16 mouse cellular contexts compared by ENCODE assay signal in genomic region chr15:18900776-18901175, GRCm38 (mm10).
DNase-seq lines count a peak whose midpoint lies in the region; ATAC-seq and TF ChIP-seq lines count a peak whose summit lies in the region.
"Had no signal": no experiment of that assay in that cellular context is flagged by ENCODE, and none has a peak within 500 bp of the region (broad histone marks: within the 10 kb centered on the region; RNA-seq: fewer than 3 reads in every experiment).

No protein-coding gene starts in this region.

- no peaks in the 10 kb centered on the region for H3K4me1 ChIP-seq in forebrain, embryonic 14.5 days (ENCODE audit: control insufficient read depth, insufficient read depth, low read length)
- H3K4me1 ChIP-seq in forebrain, embryonic 15.5 days, result no peaks in the 10 kb centered on the region
- H3K4me1 ChIP-seq: embryonic facial prominence, embryonic 10.5 days; embryonic facial prominence, embryonic 12.5 days; forebrain, embryonic 13.5 days had no signal

- ATAC-seq in forebrain, embryonic 14.5 days, result no peak
- ATAC-seq in forebrain, embryonic 15.5 days (replicated peaks), result no peak
- ATAC-seq: forebrain, embryonic 13.5 days; forebrain, postnatal 0 days had no signal

- no peak overlapping the region for H3K4me2 ChIP-seq in forebrain, embryonic 14.5 days (ENCODE audit: low read length)
- H3K4me2 ChIP-seq in forebrain, embryonic 15.5 days (replicated peaks), result no peak overlapping the region
- H3K4me2 ChIP-seq: embryonic facial prominence, embryonic 12.5 days; forebrain, embryonic 13.5 days had no signal

- TF ChIP-seq CTCF in brain, embryonic 14.5 days (IDR thresholded peaks at IDR 0.05; ENCODE audit: borderline replicate concordance, extremely low read depth, insufficient read depth, insufficient read length), result no peak

- no peaks in the 10 kb centered on the region for H3K36me3 ChIP-seq in forebrain, embryonic 14.5 days (ENCODE audit: control insufficient read depth, insufficient read depth, low read length)
- H3K36me3 ChIP-seq in forebrain, embryonic 15.5 days, result no peaks in the 10 kb centered on the region
- H3K36me3 ChIP-seq: embryonic facial prominence, embryonic 10.5 days; embryonic facial prominence, embryonic 12.5 days had no signal

- no peak for TF ChIP-seq POLR2A in brain, embryonic 14.5 days (IDR thresholded peaks at IDR 0.05; ENCODE audit: borderline replicate concordance, extremely low read depth, insufficient read depth, insufficient read length, poor library complexity, severe bottlenecking)

- no peak overlapping the region for H3K27ac ChIP-seq in forebrain, embryonic 14.5 days (ENCODE audit: low read depth, low read length)
- H3K27ac ChIP-seq in forebrain, embryonic 15.5 days (replicated peaks), result no peak overlapping the region
- H3K27ac ChIP-seq: embryonic facial prominence, embryonic 10.5 days; embryonic facial prominence, embryonic 12.5 days; forebrain, embryonic 13.5 days had no signal

- H3K27me3 ChIP-seq in forebrain, embryonic 14.5 days (replicated peaks; ENCODE audit: control insufficient read depth, insufficient read depth, low read length), result no peaks in the 10 kb centered on the region
- H3K27me3 ChIP-seq in forebrain, embryonic 15.5 days, result no peaks in the 10 kb centered on the region
- H3K27me3 ChIP-seq: embryonic facial prominence, embryonic 12.5 days; forebrain, embryonic 13.5 days had no signal

- no peaks in the 10 kb centered on the region for H3K9me3 ChIP-seq in forebrain, embryonic 14.5 days (replicated peaks; ENCODE audit: control insufficient read depth, low read length)
- H3K9me3 ChIP-seq in forebrain, embryonic 15.5 days, result no peaks in the 10 kb centered on the region
- H3K9me3 ChIP-seq: embryonic facial prominence, embryonic 10.5 days; embryonic facial prominence, embryonic 12.5 days; forebrain, embryonic 13.5 days had no signal

- peak; percentile 9 for DNase-seq in forebrain, embryonic 14.5 days (ENCODE audit: low spot score)
- peak; percentile 36 for DNase-seq in layer of hippocampus, adult 9-10 months (ENCODE audit: low spot score)
- DNase-seq in layer of hippocampus, postnatal 10 days (ENCODE audit: low spot score in 2 of 2), result no peak
- peak; percentile 14 for DNase-seq in brain, embryonic 14.5 days (ENCODE audit: low read depth)
- no peak for DNase-seq in kidney, postnatal 36 days
- DNase-seq: adrenal gland, adult 2 months; adrenal gland, postnatal 10 days; adrenal gland, postnatal 25 days; cerebellum, adult 11-12 months; cerebellum, adult 8-10 months; cerebellum, postnatal 10 days; forebrain, postnatal 0 days had no signal

- no peak overlapping the region for H3K9ac ChIP-seq in forebrain, embryonic 14.5 days (ENCODE audit: low read length)
- no peak overlapping the region for H3K9ac ChIP-seq in forebrain, embryonic 15.5 days (replicated peaks)
- H3K9ac ChIP-seq: embryonic facial prominence, embryonic 12.5 days; forebrain, embryonic 13.5 days; forebrain, postnatal 0 days had no signal

- no peak overlapping the region for H3K4me3 ChIP-seq in forebrain, embryonic 14.5 days (ENCODE audit: low read depth, low read length)
- no peak overlapping the region for H3K4me3 ChIP-seq in forebrain, embryonic 15.5 days
- H3K4me3 ChIP-seq: embryonic facial prominence, embryonic 10.5 days; embryonic facial prominence, embryonic 12.5 days; forebrain, embryonic 13.5 days had no signal

Comparison
In these comparisons a context has a peak if more than half of its experiments do, and no peak if none do; other contexts are left out.
1. DNase-seq: peak in forebrain, embryonic 14.5 days (single experiment), layer of hippocampus, adult 9-10 months (single experiment) and brain, embryonic 14.5 days (single experiment); none in layer of hippocampus, postnatal 10 days (0 of 2) and kidney, postnatal 36 days (0 of 2).